Mouse (Mus musculus) testis, adult 10 weeks (tissue): ENCODE results near the gene Gss. TPM values are rescaled to one million over a fixed set of nuclear protein-coding genes. Genes with fewer than 3 reads are reported as not detected.

Experiments
- polyA plus RNA-seq: library from polyadenylated mRNA; stranded (reverse); fragments of 350-450 nt; fragmentation: Illumina TruSeq; extraction: RNeasy Lipid Tissue Mini Kit (QIAGEN cat#74804); gene quantifications from one replicate; pipeline ENCODE4 v1.2.3, GENCODE M21; 2014; ENCODE audit warnings: low read depth, low replicate concordance

The Gss gene
- polyA plus RNA-seq: 1.1 TPM

GRCm38 (mm10) chr2:155592137-155592853, at the start of gene Gss:
TSS of gene Gss (minus strand) at chr2:155592810.

GRCm38 (mm10) chr2:155610978-155611377, 18.4 kb upstream of the Gss start, which contains the start of gene Myh7b:
TSS of gene Myh7b (plus strand) at chr2:155611212.

DNA sequence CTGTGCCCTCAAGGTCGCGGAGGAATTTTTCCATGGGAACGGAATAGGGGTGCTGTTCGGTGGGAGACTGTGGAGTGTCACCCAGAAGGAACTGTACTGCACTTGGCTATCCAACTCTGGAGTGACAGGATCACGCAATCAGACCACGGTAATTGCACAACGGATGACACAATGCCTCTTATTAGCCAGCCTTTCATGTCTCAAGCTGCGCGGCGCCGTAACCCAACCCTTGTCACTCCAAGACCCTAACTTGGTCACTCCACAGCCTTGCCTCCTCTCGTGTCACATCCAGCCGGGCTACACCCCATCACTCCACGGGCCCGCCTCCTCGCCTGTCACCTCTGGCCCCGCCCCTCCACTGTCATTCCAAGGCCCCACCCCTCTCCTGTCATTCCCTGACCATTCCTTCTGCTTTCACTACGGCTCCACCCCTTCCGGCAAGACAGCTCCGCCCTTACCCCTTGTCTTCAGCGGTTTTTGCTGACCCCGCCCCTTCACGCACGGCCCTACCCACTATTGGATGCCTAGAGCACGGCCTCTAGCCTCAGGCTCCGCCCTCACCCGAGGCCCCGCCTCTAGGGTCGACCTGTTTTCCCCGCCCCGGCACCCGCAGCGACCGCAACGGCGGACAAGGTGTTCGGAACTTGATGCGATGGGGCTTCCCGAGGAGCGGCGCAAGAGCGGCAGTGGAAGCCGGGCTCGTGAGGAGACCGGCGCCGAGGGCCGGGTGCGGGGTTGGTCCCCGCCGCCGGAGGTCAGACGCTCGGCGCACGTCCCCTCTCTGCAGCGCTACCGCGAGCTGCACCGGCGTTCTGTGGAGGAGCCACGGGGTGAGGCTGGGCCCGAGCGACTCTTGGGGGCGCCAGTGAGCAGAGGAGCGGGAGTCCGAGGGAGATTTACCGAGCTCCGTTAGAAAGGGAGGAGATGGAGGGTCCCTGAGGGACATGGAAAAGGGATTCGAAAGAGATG, 74.9 kb downstream of the Gss start, which contains the start of the genes Acss2 and Ggt7:
Gene Acss2 (plus strand): TSS at position 494 of the 969 bp plus-strand sequence.
Gene Ggt7 (minus strand): TSS at position 783 of the 969 bp plus-strand sequence.

Other genes with a start within 250 kb of the Gss start
- gene Pigu, start 235.4 kb downstream of the Gss start, polyA plus RNA-seq: 34.1 TPM
- 99.8 TPM for gene Trp53inp2, start 211.8 kb downstream of the Gss start, polyA plus RNA-seq
- 72.3 TPM for gene Ncoa6, start 118.9 kb downstream of the Gss start, polyA plus RNA-seq
- 27.1 TPM for gene Acss2, start 74.9 kb downstream of the Gss start, polyA plus RNA-seq
- gene Ggt7, start 74.6 kb downstream of the Gss start, polyA plus RNA-seq: 1.9 TPM
- gene Myh7b, start 18.4 kb upstream of the Gss start, polyA plus RNA-seq: not detected
- 88.4 TPM for gene Trpc4ap, start 99.6 kb upstream of the Gss start, polyA plus RNA-seq
- 8.4 TPM for gene Edem2, start 136.7 kb upstream of the Gss start, polyA plus RNA-seq
- not detected for gene Gm17581, start 143.1 kb upstream of the Gss start, polyA plus RNA-seq
- gene Procr, start 158.3 kb upstream of the Gss start, polyA plus RNA-seq: 0.29 TPM
- 0.14 TPM for gene Mmp24, start 182.5 kb upstream of the Gss start, polyA plus RNA-seq
- 4.8 TPM for gene BC029722, start 226.6 kb upstream of the Gss start, polyA plus RNA-seq
- 6.4 TPM for gene Eif6, start 234.1 kb upstream of the Gss start, polyA plus RNA-seq
- not detected for gene Fam83c, start 242.0 kb upstream of the Gss start, polyA plus RNA-seq